Mouse (Mus musculus) ovary, postnatal 36 days (tissue): ENCODE results near the gene Rtn1.

Experiments
- DNase-seq: peaks from one replicate; pipeline ENCODE4 v3.0.0; 2022; ENCODE audit warnings: low spot score, mixed read lengths

Gene Rtn1

GRCm38 (mm10) chr12:72408954-72409353 lies at the start of gene Rtn1:
TSS of gene Rtn1 (minus strand) at chr12:72409054.
- DNase-seq, result no peak

- no peak for DNase-seq
These were observed 45.1 kb upstream of the Rtn1 start for GRCm38 (mm10) chr12:72453941-72454340.

- peak; percentile 52 for DNase-seq
These were observed 33.2 kb upstream of the Rtn1 start, which contains the start of gene Lrrc9 for GRCm38 (mm10) chr12:72441839-72442576. TSS of gene Lrrc9 (plus strand) at chr12:72441866.

GRCm38 (mm10) chr12:72438961-72439480 lies 30.2 kb upstream of the Rtn1 start:
- DNase-seq, result no peak

- DNase-seq, result no peak
These were observed 29.0 kb upstream of the Rtn1 start for GRCm38 (mm10) chr12:72437676-72438341.

- no peak for DNase-seq
These were observed 24.5 kb upstream of the Rtn1 start for GRCm38 (mm10) chr12:72433241-72433865.

GRCm38 (mm10) chr12:72432209-72432608 lies 23.4 kb upstream of the Rtn1 start:
- DNase-seq, result no peak

GRCm38 (mm10) chr12:72427722-72428126 lies 18.9 kb upstream of the Rtn1 start:
- DNase-seq, result peak; percentile 54

GRCm38 (mm10) chr12:72422681-72423080 lies 13.8 kb upstream of the Rtn1 start:
- no peak for DNase-seq

GRCm38 (mm10) chr12:72417762-72418161 lies 8.9 kb upstream of the Rtn1 start:
- no peak for DNase-seq

- DNase-seq, result peak; percentile 57
These were observed 553 bp downstream of the Rtn1 start for GRCm38 (mm10) chr12:72408111-72408891.

- no peak for DNase-seq
These were observed 1.1 kb downstream of the Rtn1 start for GRCm38 (mm10) chr12:72407721-72408110.

- no peak for DNase-seq
These were observed 1.7 kb downstream of the Rtn1 start for GRCm38 (mm10) chr12:72407146-72407545.

GRCm38 (mm10) chr12:72405031-72405430 lies 3.8 kb downstream of the Rtn1 start:
- no peak for DNase-seq

- DNase-seq, result no peak
These were observed 15.6 kb downstream of the Rtn1 start for GRCm38 (mm10) chr12:72393046-72393805.

- no peak for DNase-seq
These were observed 18.5 kb downstream of the Rtn1 start for GRCm38 (mm10) chr12:72390346-72390745.

GRCm38 (mm10) chr12:72389377-72390103 lies 19.3 kb downstream of the Rtn1 start:
- no peak for DNase-seq

- no peak for DNase-seq
These were observed 20.0 kb downstream of the Rtn1 start for GRCm38 (mm10) chr12:72388835-72389234.

GRCm38 (mm10) chr12:72388135-72388534 lies 20.7 kb downstream of the Rtn1 start:
- DNase-seq, result no peak

GRCm38 (mm10) chr12:72376309-72376708 lies 32.5 kb downstream of the Rtn1 start:
- no peak for DNase-seq

- DNase-seq, result no peak
These were observed 34.0 kb downstream of the Rtn1 start for GRCm38 (mm10) chr12:72374823-72375225.
